Mouse (Mus musculus): ENCODE results near the gene Mapre1.

GRCm38 (mm10) chr2:153712646-153713091, 28.4 kb upstream of the Mapre1 start:
- TF ChIP-seq CTCF (IDR thresholded peaks at IDR 0.05; ENCODE audit: low read depth, low read length) (no peak), GATA1 (IDR thresholded peaks at IDR 0.05; ENCODE audit: borderline replicate concordance, low read length) (no peak), POLR2AphosphoS5 (IDR thresholded peaks at IDR 0.05; ENCODE audit: insufficient replicate concordance, low read depth, low read length) (no peak), TAL1 (conservative IDR thresholded peaks at IDR 0.05; ENCODE audit: low read depth, low read length) (no peak), GATA2 (IDR thresholded peaks at IDR 0.05; ENCODE audit: borderline replicate concordance, low read depth, low read length) (no peak)

Measured in G1E (cell line).